Mouse (Mus musculus) telencephalon, adult 2 months (tissue): ENCODE measurements around the gene Vav2.

Source experiments
- DNase-seq: peaks from one replicate; pipeline ENCODE4 v3.0.0-alpha.2; 2011; ENCODE audit warnings: low read depth, low spot score

The Vav2 gene

GRCm38 (mm10) chr2:27410518-27411140 lies 16.2 kb downstream of the Vav2 start:
- no peak for DNase-seq

GRCm38 (mm10) chr2:27408194-27408593 lies 18.6 kb downstream of the Vav2 start:
- DNase-seq: no peak

- DNase-seq: no peak
Measured at GRCm38 (mm10) chr2:27406928-27407327, 19.9 kb downstream of the Vav2 start.

- no peak for DNase-seq
Measured at GRCm38 (mm10) chr2:27405094-27405884, 21.5 kb downstream of the Vav2 start.

- DNase-seq: no peak
Measured at GRCm38 (mm10) chr2:27404375-27405093, 22.3 kb downstream of the Vav2 start.

- no peak for DNase-seq
Measured at GRCm38 (mm10) chr2:27401544-27401943, 25.3 kb downstream of the Vav2 start.

GRCm38 (mm10) chr2:27400083-27400482 lies 26.8 kb downstream of the Vav2 start:
- DNase-seq: no peak

GRCm38 (mm10) chr2:27396656-27397440 lies 30.0 kb downstream of the Vav2 start:
- DNase-seq: no peak

- no peak for DNase-seq
Measured at GRCm38 (mm10) chr2:27394158-27394832, 32.5 kb downstream of the Vav2 start.

GRCm38 (mm10) chr2:27392278-27392677 lies 34.6 kb downstream of the Vav2 start:
- no peak for DNase-seq

- DNase-seq: no peak
Measured at GRCm38 (mm10) chr2:27390775-27391174, 36.1 kb downstream of the Vav2 start.

GRCm38 (mm10) chr2:27390325-27390724 lies 36.5 kb downstream of the Vav2 start:
- no peak for DNase-seq

GRCm38 (mm10) chr2:27389272-27390162 lies 37.3 kb downstream of the Vav2 start:
- DNase-seq: no peak

GRCm38 (mm10) chr2:27387209-27387608 lies 39.6 kb downstream of the Vav2 start:
- DNase-seq: no peak

- no peak for DNase-seq
Measured at GRCm38 (mm10) chr2:27381698-27382097, 45.1 kb downstream of the Vav2 start.

GRCm38 (mm10) chr2:27381254-27381653 lies 45.6 kb downstream of the Vav2 start:
- DNase-seq: no peak

- no peak for DNase-seq
Measured at GRCm38 (mm10) chr2:27377876-27378275, 49.0 kb downstream of the Vav2 start.

GRCm38 (mm10) chr2:27377164-27377563 lies 49.7 kb downstream of the Vav2 start:
- no peak for DNase-seq

- DNase-seq: no peak
Measured at GRCm38 (mm10) chr2:27375141-27375540, 51.7 kb downstream of the Vav2 start.

- DNase-seq: no peak
Measured at GRCm38 (mm10) chr2:27373349-27373748, 53.5 kb downstream of the Vav2 start.
